Mouse (Mus musculus) left cerebral cortex, adult 8-10 months (tissue): ENCODE data around the gene Asxl2. TPM values are rescaled to one million over a fixed set of nuclear protein-coding genes. Genes with fewer than 3 reads are reported as not detected.
A peak's percentile ranks its signal among the peaks of the same experiment; 100 is the strongest.
"Not testable (repeated sequence)": the region's sequence is repeated elsewhere in the genome, so short reads cannot be mapped to it uniquely, and the experiment has no call there.

Source experiments
- DNase-seq, 2 experiments: peaks; one replicate each; pipeline ENCODE4 v3.0.0; 2022; ENCODE audit warnings: low spot score in 2 of 2
- total RNA-seq, 4 experiments: library from RNA; stranded (reverse); gene quantifications; 2 replicates each; pipeline ENCODE4 v1.2.4; 2022

The Asxl2 gene
- total RNA-seq = 10 to 100 TPM; 32.7 to 36.9 (median 34.3) TPM

GRCm38 (mm10) chr12:3426530-3427034 is at the start of gene Asxl2:
TSS of gene Asxl2 (plus strand) at chr12:3426857.
- DNase-seq = peak; percentile 91 to 99

- no peak for DNase-seq
Measured at GRCm38 (mm10) chr12:3377190-3377589, 49.5 kb upstream of the Asxl2 start.

- DNase-seq = no peak
Measured at GRCm38 (mm10) chr12:3377755-3378154, 48.9 kb upstream of the Asxl2 start.

GRCm38 (mm10) chr12:3384860-3385259 is 41.8 kb upstream of the Asxl2 start:
- DNase-seq = no peak

- no peak for DNase-seq
Measured at GRCm38 (mm10) chr12:3385271-3385670, 41.4 kb upstream of the Asxl2 start.

- DNase-seq = no peak
Measured at GRCm38 (mm10) chr12:3385940-3386339, 40.7 kb upstream of the Asxl2 start.

- no peak for DNase-seq
Measured at GRCm38 (mm10) chr12:3387891-3388290, 38.8 kb upstream of the Asxl2 start.

- peak in 1 of 2 experiments; percentile 64 for DNase-seq
Measured at GRCm38 (mm10) chr12:3389394-3389793, 37.3 kb upstream of the Asxl2 start.

- no peak for DNase-seq
Measured at GRCm38 (mm10) chr12:3390071-3390470, 36.6 kb upstream of the Asxl2 start.

- DNase-seq = peak; percentile 65 to 72
Measured at GRCm38 (mm10) chr12:3390577-3391262, 35.9 kb upstream of the Asxl2 start.

GRCm38 (mm10) chr12:3391276-3391675 is 35.4 kb upstream of the Asxl2 start:
- no peak for DNase-seq

GRCm38 (mm10) chr12:3393140-3393539 is 33.5 kb upstream of the Asxl2 start:
- DNase-seq = no peak

GRCm38 (mm10) chr12:3396931-3397330 is 29.7 kb upstream of the Asxl2 start:
- no peak for DNase-seq

GRCm38 (mm10) chr12:3405662-3406061 is 21.0 kb upstream of the Asxl2 start:
- DNase-seq = not testable (repeated sequence)

- no peak for DNase-seq
Measured at GRCm38 (mm10) chr12:3406585-3406984, 20.1 kb upstream of the Asxl2 start.

- no peak for DNase-seq
Measured at GRCm38 (mm10) chr12:3414956-3415355, 11.7 kb upstream of the Asxl2 start.

- DNase-seq = no peak
Measured at GRCm38 (mm10) chr12:3418761-3419160, 7.9 kb upstream of the Asxl2 start.

GRCm38 (mm10) chr12:3420519-3420918 is 6.1 kb upstream of the Asxl2 start:
- no peak for DNase-seq

GRCm38 (mm10) chr12:3422786-3423185 is 3.9 kb upstream of the Asxl2 start:
- no peak for DNase-seq

- DNase-seq = no peak
Measured at GRCm38 (mm10) chr12:3424179-3424578, 2.5 kb upstream of the Asxl2 start.

GRCm38 (mm10) chr12:3425375-3426341 is 999 bp upstream of the Asxl2 start:
- no peak for DNase-seq
